Mouse (Mus musculus): ENCODE data around the gene Fyn. TPM values are rescaled to one million over a fixed set of nuclear protein-coding genes. Genes with fewer than 3 reads are reported as not detected.

Gene Fyn
- total and polyA plus RNA-seq, 3 experiments, result 14.9 to 42.4 (median 19.9) TPM

DNA sequence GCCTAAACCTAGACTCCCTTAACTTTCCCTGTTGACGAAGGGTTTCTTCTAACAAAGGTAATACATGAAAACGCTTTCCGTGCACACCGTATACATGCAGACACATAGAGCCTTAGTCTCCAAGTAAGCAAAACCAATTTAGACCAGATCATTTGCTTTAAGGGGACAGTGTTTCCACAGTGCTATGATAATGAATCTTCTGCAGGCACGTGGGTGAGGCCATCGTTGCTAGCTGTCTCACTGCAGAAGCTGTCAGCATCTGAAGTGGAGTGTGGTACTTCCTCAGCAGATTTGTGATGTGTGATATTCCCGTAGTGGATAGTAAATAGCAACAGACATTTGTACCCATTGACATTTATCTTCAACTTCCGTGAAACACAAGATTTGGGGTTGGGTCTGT lies 16.6 kb downstream of the Fyn start:
- Histone ChIP-seq H3K9me3 (replicated peaks; ENCODE audit: low read length) (no peaks in the 10 kb centered on the region), H3K79me2 (replicated peaks; ENCODE audit: control insufficient read depth, extremely low read depth, insufficient read depth, poor library complexity, severe bottlenecking) (no peaks in the 10 kb centered on the region), H3K4me1 (ENCODE audit: control insufficient read depth in 1 of 2, insufficient read depth in 2 of 2) (peaks cover 0 to 39% of the 10 kb centered on the region in 2 experiments; a peak in 2 of 4 replicates), H3K4me2 (ENCODE audit: insufficient read depth, low read depth, poor library complexity, severe bottlenecking) (no peak overlapping the region), H3K9ac (ENCODE audit: insufficient read depth, low read depth) (no peak overlapping the region), H3K4me3 (replicated peaks in 1 of 3; ENCODE audit: low read depth in 2 of 3, low read length in 2 of 3, poor library complexity in 1 of 3) (no peak overlapping the region), H3K27me3 (replicated peaks) (no peaks in the 10 kb centered on the region), H3K27ac (ENCODE audit: insufficient read depth, low read depth) (no peak overlapping the region), H3K36me3 (replicated peaks in 1 of 2; ENCODE audit: control insufficient read depth in 1 of 2, insufficient read depth in 1 of 2, low read length in 1 of 2) (peaks cover 0 to 47% of the 10 kb centered on the region in 2 experiments)
- no peak for TF ChIP-seq PAX5 (IDR thresholded peaks at IDR 0.05; ENCODE audit: low read length)
- DNase-seq (ENCODE audit: extremely low read depth), result no peak
- in situ Hi-C loops (cut with MboI; ENCODE audit: low pct_ligation_motif_present, low pct_unique_long_range_greater_than_20kb, low sequenced_read_pairs), result no loop called here
- dilution Hi-C loops (cut with MboI; ENCODE audit: extremely low pct_ligation_motif_present, extremely low pct_unique_long_range_greater_than_20kb, low sequenced_read_pairs), result no loop called here

DNA sequence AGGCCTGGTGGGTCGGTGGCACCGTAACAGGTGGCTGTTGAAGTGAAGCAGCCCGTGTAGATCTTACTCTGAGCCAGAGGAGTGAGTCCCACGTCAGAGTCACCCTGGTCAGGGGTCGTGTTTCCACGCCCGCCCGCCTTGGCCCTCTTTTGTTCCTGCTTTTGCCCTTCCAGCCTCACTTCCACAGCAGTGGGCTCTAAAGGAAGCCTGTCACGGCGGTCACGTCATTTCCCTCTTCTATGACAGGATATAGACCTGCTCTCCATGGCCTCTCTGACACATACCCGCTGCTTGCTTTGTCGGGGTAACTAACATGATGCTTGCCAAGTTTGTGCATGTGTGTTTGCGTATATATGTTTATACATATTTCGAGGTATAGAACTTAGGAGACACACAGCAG lies 17.5 kb downstream of the Fyn start:
- Histone ChIP-seq H3K27me3 (replicated peaks) (no peaks in the 10 kb centered on the region), H3K36me3 (replicated peaks in 1 of 2; ENCODE audit: control insufficient read depth in 1 of 2, insufficient read depth in 1 of 2, low read length in 1 of 2) (peaks cover 0 to 50% of the 10 kb centered on the region in 2 experiments), H3K79me2 (replicated peaks; ENCODE audit: control insufficient read depth, extremely low read depth, insufficient read depth, poor library complexity, severe bottlenecking) (no peaks in the 10 kb centered on the region), H3K4me3 (replicated peaks in 1 of 3; ENCODE audit: low read depth in 2 of 3, low read length in 2 of 3, poor library complexity in 1 of 3) (no peak overlapping the region), H3K9me3 (replicated peaks; ENCODE audit: low read length) (peaks cover 7% of the 10 kb centered on the region), H3K4me1 (ENCODE audit: control insufficient read depth in 1 of 2, insufficient read depth in 2 of 2) (peaks cover 0 to 39% of the 10 kb centered on the region in 2 experiments; a peak in 2 of 4 replicates), H3K4me2 (ENCODE audit: insufficient read depth, low read depth, poor library complexity, severe bottlenecking) (no peak overlapping the region), H3K9ac (ENCODE audit: insufficient read depth, low read depth) (no peak overlapping the region), H3K27ac (ENCODE audit: insufficient read depth, low read depth) (no peak overlapping the region)
- dilution Hi-C loops (cut with MboI; ENCODE audit: extremely low pct_ligation_motif_present, extremely low pct_unique_long_range_greater_than_20kb, low sequenced_read_pairs), result no loop called here
- in situ Hi-C loops (cut with MboI; ENCODE audit: low pct_ligation_motif_present, low pct_unique_long_range_greater_than_20kb, low sequenced_read_pairs), result no loop called here
- no peak for DNase-seq (ENCODE audit: extremely low read depth)
- TF ChIP-seq SIN3A (IDR thresholded peaks at IDR 0.05; ENCODE audit: low read length) (no peak), JUND (conservative IDR thresholded peaks at IDR 0.05; ENCODE audit: low read depth, low read length) (no peak), POLR2A (IDR thresholded peaks at IDR 0.05; ENCODE audit: low read depth, low read length) (no peak), PAX5 (IDR thresholded peaks at IDR 0.05; ENCODE audit: low read length) (no peak), USF1 (IDR thresholded peaks at IDR 0.05; ENCODE audit: low read depth, low read length) (no peak), ZNF384 (IDR thresholded peaks at IDR 0.05; ENCODE audit: low read depth, low read length) (no peak), POLR2AphosphoS2 (IDR thresholded peaks at IDR 0.05; ENCODE audit: low read depth, low read length) (no peak), MAZ (IDR thresholded peaks at IDR 0.05; ENCODE audit: low read depth, low read length) (no peak), BHLHE40 (IDR thresholded peaks at IDR 0.05; ENCODE audit: low read depth, low read length) (no peak), UBTF (IDR thresholded peaks at IDR 0.05; ENCODE audit: low read depth, low read length) (no peak), E2F4 (IDR thresholded peaks at IDR 0.05; ENCODE audit: insufficient replicate concordance, low read depth, low read length) (no peak), NRF1 (IDR thresholded peaks at IDR 0.05; ENCODE audit: low read depth, low read length) (no peak), CHD1 (IDR thresholded peaks at IDR 0.05; ENCODE audit: low read depth, low read length) (no peak), RCOR1 (conservative IDR thresholded peaks at IDR 0.05; ENCODE audit: low read depth, low read length) (no peak), SMC3 (IDR thresholded peaks at IDR 0.05; ENCODE audit: low read depth, low read length) (no peak), TCF12 (IDR thresholded peaks at IDR 0.05; ENCODE audit: low read depth, low read length) (no peak), IRF4 (IDR thresholded peaks at IDR 0.05; ENCODE audit: low read depth, low read length) (no peak), CTCF (conservative IDR thresholded peaks at IDR 0.05 in 1 of 2, IDR thresholded peaks at IDR 0.05 in 1 of 2; ENCODE audit: low read depth in 2 of 2, low read length in 2 of 2) (no peak), ZC3H11A (IDR thresholded peaks at IDR 0.05; ENCODE audit: low read depth, low read length) (no peak)
